Mouse (Mus musculus) midbrain, postnatal 0 days (tissue): ENCODE data around the gene Dcaf5. TPM values are rescaled to one million over a fixed set of nuclear protein-coding genes. Genes with fewer than 3 reads are reported as not detected.

Source experiments
- ATAC-seq: fragments of 200-750 bp; cut with Nextera tagmentation; 2 replicates; pipeline ENCODE4 v1.8.0; 2017; ENCODE audit warnings: moderate number of reproducible peaks, mild to moderate bottlenecking, moderate TSS enrichment, moderate library complexity; ENCODE audit not compliant: low FRiP score
- DNase-seq: peaks from one replicate; pipeline ENCODE4 v3.0.0-alpha.2; 2015; ENCODE audit warnings: low spot score
- H3K27ac ChIP-seq: fragments of 300-500 bp; sonication (generic); 2 replicates; pipeline ENCODE4 v1.5.1; 2014; ENCODE audit warnings: low read depth, mild to moderate bottlenecking, low read length, mixed read lengths
- H3K27me3 ChIP-seq: fragments of 300-500 bp; sonication (generic); 2 replicates; pipeline ENCODE4 v1.6.1; 2014; ENCODE audit warnings: low read length, control low read depth, mixed read lengths; ENCODE audit not compliant: insufficient read depth
- H3K36me3 ChIP-seq: fragments of 300-500 bp; sonication (generic); 2 replicates; pipeline ENCODE4 v1.6.1; 2014; ENCODE audit warnings: low read length, control low read depth, mixed read lengths; ENCODE audit not compliant: insufficient read depth
- H3K4me1 ChIP-seq: fragments of 300-500 bp; sonication (generic); 2 replicates; pipeline ENCODE4 v1.6.1; 2014; ENCODE audit warnings: mild to moderate bottlenecking, control low read depth, antibody characterized with exemption, low read length, mixed read lengths; ENCODE audit not compliant: insufficient read depth
- H3K4me2 ChIP-seq: fragments of 300-500 bp; sonication (generic); 2 replicates; pipeline ENCODE4 v1.6.1; 2014; ENCODE audit warnings: low read depth, mild to moderate bottlenecking, low read length, mixed read lengths; ENCODE audit not compliant: poor library complexity, severe bottlenecking
- H3K4me3 ChIP-seq: fragments of 300-500 bp; sonication (generic); 2 replicates; pipeline ENCODE4 v1.5.1; 2014; ENCODE audit warnings: low read depth, mild to moderate bottlenecking, low read length, moderate library complexity
- H3K9ac ChIP-seq: fragments of 300-500 bp; sonication (generic); replicated peaks from 2 replicates; pipeline ENCODE4 v1.6.1; 2014; ENCODE audit warnings: mild to moderate bottlenecking, low read length, moderate library complexity, mixed read lengths; ENCODE audit not compliant: poor library complexity, severe bottlenecking
- H3K9me3 ChIP-seq: fragments of 300-500 bp; sonication (generic); 2 replicates; pipeline ENCODE4 v1.6.1; 2016; ENCODE audit warnings: low read length, control low read depth
- CTCF ChIP-seq: IDR thresholded peaks from 2 replicates; pipeline ENCODE4 v1.5.1; 2016; ENCODE audit warnings: antibody characterized with exemption, mild to moderate bottlenecking
- whole genome bisulfite sequencing: fragments of 180-500 bp; shearing (Covaris S2); extraction: QIAGEN DNeasy Blood & Tissue Kit; methylation state at CpG from one replicate; pipeline ENCODE4 v1.1.7; 2014; 5-methylcytosine and 5-hydroxymethylcytosine counted together
- polyA plus RNA-seq: library from polyadenylated mRNA; unstranded; fragments of >200 nt; fragmentation: Nextera tagmentation; extraction: Ambion mirVana; gene quantifications from 2 replicates; pipeline ENCODE4 v1.2.1, GENCODE M21; 2015
- total RNA-seq: library from RNA; depleted of rRNA; stranded (reverse); fragments of >200 nt; gene quantifications from 2 replicates; pipeline ENCODE4 v1.2.3, GENCODE M21; 2014

Dcaf5 gene
- total and polyA plus RNA-seq, 2 experiments from 2014 or later, result 17.6 to 97.6 TPM

- whole genome bisulfite sequencing, result 61% methylated on average over 8 of the region's 8 CpGs
- no peaks in the 10 kb centered on the region for H3K4me1 ChIP-seq
- H3K27ac ChIP-seq, result no peak overlapping the region
- no peak overlapping the region for H3K4me3 ChIP-seq
- no peaks in the 10 kb centered on the region for H3K27me3 ChIP-seq
- H3K4me2 ChIP-seq, result no peak overlapping the region
- H3K36me3 ChIP-seq, result no peaks in the 10 kb centered on the region
- no peak for DNase-seq
- no peak for TF ChIP-seq CTCF
- ATAC-seq, result no peak
- no peaks in the 10 kb centered on the region for H3K9me3 ChIP-seq
- H3K9ac ChIP-seq, result no peak overlapping the region
These were observed 112.9 kb downstream of the Dcaf5 start for GRCm38 (mm10) chr12:80323371-80324050.

GRCm38 (mm10) chr12:80322494-80322893 lies 113.9 kb downstream of the Dcaf5 start:
- H3K36me3 ChIP-seq, result no peaks in the 10 kb centered on the region
- 67% methylated on average over 6 of the region's 6 CpGs for WGBS
- no peak for DNase-seq
- no peak overlapping the region for H3K4me2 ChIP-seq
- H3K9ac ChIP-seq, result no peak overlapping the region
- no peak overlapping the region for H3K4me3 ChIP-seq
- no peaks in the 10 kb centered on the region for H3K4me1 ChIP-seq
- no peaks in the 10 kb centered on the region for H3K9me3 ChIP-seq
- no peak for ATAC-seq
- TF ChIP-seq CTCF, result no peak
- no peak overlapping the region for H3K27ac ChIP-seq
- no peaks in the 10 kb centered on the region for H3K27me3 ChIP-seq

GRCm38 (mm10) chr12:80319062-80319461 lies 117.3 kb downstream of the Dcaf5 start:
- no peak overlapping the region for H3K4me2 ChIP-seq
- 93% methylated on average over 2 of the region's 2 CpGs for WGBS
- ATAC-seq (no peak), DNase-seq (no peak)
- H3K9ac ChIP-seq, result no peak overlapping the region
- H3K4me3 ChIP-seq, result no peak overlapping the region
- no peaks in the 10 kb centered on the region for H3K27me3 ChIP-seq
- no peak overlapping the region for H3K27ac ChIP-seq
- H3K36me3 ChIP-seq, result no peaks in the 10 kb centered on the region
- H3K4me1 ChIP-seq, result no peaks in the 10 kb centered on the region
- no peak for TF ChIP-seq CTCF
- H3K9me3 ChIP-seq, result no peaks in the 10 kb centered on the region

GRCm38 (mm10) chr12:80315321-80315720 lies 121.1 kb downstream of the Dcaf5 start:
- no peaks in the 10 kb centered on the region for H3K27me3 ChIP-seq
- TF ChIP-seq CTCF, result no peak
- no peaks in the 10 kb centered on the region for H3K36me3 ChIP-seq
- no peak overlapping the region for H3K4me3 ChIP-seq
- H3K9ac ChIP-seq, result no peak overlapping the region
- 93% methylated on average over 2 of the region's 2 CpGs for WGBS
- H3K27ac ChIP-seq, result no peak overlapping the region
- ATAC-seq (no peak), DNase-seq (no peak)
- H3K9me3 ChIP-seq, result no peaks in the 10 kb centered on the region
- H3K4me2 ChIP-seq, result no peak overlapping the region
- H3K4me1 ChIP-seq, result no peaks in the 10 kb centered on the region

- WGBS, result 51% methylated on average over 3 of the region's 3 CpGs
- no peak for TF ChIP-seq CTCF
These were observed 124.3 kb downstream of the Dcaf5 start for GRCm38 (mm10) chr12:80311959-80312669.

GRCm38 (mm10) chr12:80307556-80307955 lies 128.8 kb downstream of the Dcaf5 start:
- Histone ChIP-seq H3K9me3 (no peaks in the 10 kb centered on the region), H3K4me3 (no peak overlapping the region), H3K4me2 (no peak overlapping the region), H3K9ac (no peak overlapping the region), H3K27ac (no peak overlapping the region), H3K4me1 (no peaks in the 10 kb centered on the region), H3K27me3 (no peaks in the 10 kb centered on the region), H3K36me3 (no peaks in the 10 kb centered on the region)
- 79% methylated on average over 3 of the region's 3 CpGs for WGBS
- TF ChIP-seq CTCF, result no peak
- ATAC-seq (no peak), DNase-seq (no peak)

More at GRCm38 (mm10) chr12:80311959-80312669, 124.3 kb downstream of the Dcaf5 start:
- Histone ChIP-seq H3K27me3 (no peaks in the 10 kb centered on the region), H3K4me2 (no peak overlapping the region), H3K36me3 (no peaks in the 10 kb centered on the region), H3K4me3 (no peak overlapping the region), H3K4me1 (no peaks in the 10 kb centered on the region), H3K9me3 (no peaks in the 10 kb centered on the region), H3K27ac (no peak overlapping the region), H3K9ac (no peak overlapping the region)
- ATAC-seq, result no peak
- DNase-seq, result no peak
